Mouse (Mus musculus) hindbrain, embryonic 14.5 days (tissue): ENCODE measurements at regions not wholly inside any gene's neighbourhood (a gene's known extent, or its start where the extent isn't known, plus 50 kb on each side); places are given as distances from the start of the nearest gene placed in this dataset.

Source experiments
- ATAC-seq: fragments of 200-750 bp; cut with Nextera tagmentation; 2 replicates; pipeline ENCODE4 v1.8.0; 2017; ENCODE audit warnings: moderate number of reproducible peaks, mild to moderate bottlenecking, moderate TSS enrichment, moderate library complexity; ENCODE audit not compliant: low FRiP score
- DNase-seq: peaks from one replicate; pipeline ENCODE4 v3.0.0-alpha.2; 2015; ENCODE audit warnings: low spot score
- H3K27ac ChIP-seq: fragments of 300-500 bp; sonication (generic); 2 replicates; pipeline ENCODE4 v1.5.1; 2014; ENCODE audit warnings: mild to moderate bottlenecking, moderate library complexity
- H3K27me3 ChIP-seq: fragments of 300-500 bp; sonication (generic); 2 replicates; pipeline ENCODE4 v1.6.1; 2014; ENCODE audit warnings: mild to moderate bottlenecking, low read length, mixed read lengths; ENCODE audit not compliant: control insufficient read depth, insufficient read depth
- H3K36me3 ChIP-seq: fragments of 300-500 bp; sonication (generic); replicated peaks from 2 replicates; pipeline ENCODE4 v1.6.1; 2014; ENCODE audit not compliant: control insufficient read depth, insufficient read depth
- H3K4me1 ChIP-seq: fragments of 300-500 bp; sonication (generic); replicated peaks from 2 replicates; pipeline ENCODE4 v1.6.1; 2014; ENCODE audit warnings: antibody characterized with exemption, low read length, mixed read lengths; ENCODE audit not compliant: control insufficient read depth, insufficient read depth
- H3K4me2 ChIP-seq: fragments of 300-500 bp; sonication (generic); replicated peaks from 2 replicates; pipeline ENCODE4 v1.6.1; 2014; ENCODE audit warnings: mild to moderate bottlenecking, moderate library complexity
- H3K4me3 ChIP-seq: fragments of 300-500 bp; sonication (generic); replicated peaks from 2 replicates; pipeline ENCODE4 v1.5.1; 2014; ENCODE audit warnings: mild to moderate bottlenecking, low read length
- H3K9ac ChIP-seq: fragments of 300-500 bp; sonication (generic); 2 replicates; pipeline ENCODE4 v1.6.1; 2014
- H3K9me3 ChIP-seq: fragments of 300-500 bp; sonication (generic); 2 replicates; pipeline ENCODE4 v1.6.1; 2016; ENCODE audit warnings: low read length; ENCODE audit not compliant: control insufficient read depth
- WGBS: fragments of 180-500 bp; shearing (Covaris S2); extraction: QIAGEN DNeasy Blood & Tissue Kit; methylation state at CpG from one replicate; pipeline ENCODE4 v1.1.7; 2014; 5-methylcytosine and 5-hydroxymethylcytosine counted together

DNA sequence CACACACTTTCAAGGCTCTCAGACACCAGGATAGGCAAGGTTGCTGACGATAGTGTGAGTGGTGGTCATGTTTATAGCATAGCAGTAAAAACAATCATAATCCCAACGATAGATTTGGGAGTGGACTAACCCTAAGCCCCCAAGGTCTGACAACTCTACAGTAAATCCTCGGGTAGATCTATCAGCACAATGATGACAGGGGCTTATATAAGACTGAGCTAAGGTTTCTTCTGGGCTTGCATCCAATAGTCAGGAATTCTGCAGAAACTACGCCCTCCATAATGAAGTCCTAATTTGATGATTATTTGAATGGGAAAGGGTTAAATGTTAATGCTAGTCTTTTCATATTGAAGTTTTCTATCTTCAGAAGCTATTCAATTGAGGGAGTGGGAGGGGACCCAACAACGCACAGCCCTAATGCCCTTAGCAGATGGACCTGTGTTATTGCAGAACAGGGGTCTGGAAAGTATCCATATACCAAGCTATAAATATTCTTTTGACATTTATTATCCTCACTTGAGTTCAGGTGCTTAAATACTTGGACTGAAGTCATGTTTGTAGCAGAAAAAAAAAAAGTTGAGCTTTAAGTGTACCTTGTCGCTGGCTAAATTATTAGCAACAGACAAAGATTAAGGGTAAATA lies 311.8 kb upstream of the Spag17 start:
- Histone ChIP-seq H3K9ac (no peak overlapping the region), H3K4me3 (no peak overlapping the region), H3K4me2 (no peak overlapping the region), H3K9me3 (no peaks in the 10 kb centered on the region), H3K4me1 (no peaks in the 10 kb centered on the region), H3K36me3 (no peaks in the 10 kb centered on the region), H3K27ac (no peak overlapping the region), H3K27me3 (no peaks in the 10 kb centered on the region)
- no peak for DNase-seq
- WGBS, result 87% methylated on average over 6 of the region's 6 CpGs
- no peak for ATAC-seq

DNA sequence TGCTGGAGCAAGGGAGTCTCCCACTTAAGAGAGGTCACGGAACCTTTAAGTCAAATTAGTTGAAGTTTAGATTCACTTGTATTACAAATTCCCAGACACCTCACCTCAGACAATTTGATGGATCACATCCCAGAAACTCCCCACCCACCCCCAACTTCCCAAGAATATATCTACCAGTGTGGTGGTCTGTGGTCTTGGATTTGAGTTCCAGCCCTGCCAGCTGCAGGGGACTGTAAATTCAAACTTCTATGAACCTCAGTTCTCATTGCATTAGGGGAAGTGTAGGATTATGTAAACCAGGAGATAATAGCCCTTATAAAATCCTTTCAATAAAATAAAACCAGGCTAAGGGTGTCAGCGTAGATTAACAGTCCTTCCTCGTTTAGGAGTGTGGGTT lies 311.2 kb upstream of the Spag17 start:
- Histone ChIP-seq H3K27me3 (no peaks in the 10 kb centered on the region), H3K9me3 (no peaks in the 10 kb centered on the region), H3K4me3 (no peak overlapping the region), H3K9ac (no peak overlapping the region), H3K4me1 (no peaks in the 10 kb centered on the region), H3K4me2 (no peak overlapping the region), H3K36me3 (no peaks in the 10 kb centered on the region), H3K27ac (no peak overlapping the region)
- DNase-seq (no peak), ATAC-seq (no peak)
- 95% methylated on average over 3 of the region's 3 CpGs for WGBS

DNA sequence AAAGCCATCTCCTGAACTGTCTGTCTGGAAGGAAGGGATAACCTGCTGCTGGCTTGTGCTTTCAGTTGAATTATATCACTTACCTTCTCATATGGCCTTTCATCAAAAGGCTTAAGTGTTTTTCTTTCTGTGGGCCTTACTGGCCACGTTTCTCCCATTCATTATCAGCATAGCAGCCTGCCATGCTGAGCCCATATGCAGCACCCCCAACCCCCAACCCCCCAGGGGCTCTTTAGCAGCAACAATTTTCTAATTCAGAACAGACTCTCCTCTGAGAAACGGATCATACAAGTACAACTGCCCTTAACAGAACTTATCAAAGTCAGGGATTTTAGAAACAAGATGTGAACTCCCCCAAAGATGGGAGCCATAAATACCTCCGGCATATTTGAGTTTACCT lies 282.5 kb upstream of the Spag17 start:
- WGBS, result 55% methylated on average over 3 of the region's 3 CpGs
- no peak for ATAC-seq
- no peaks in the 10 kb centered on the region for H3K36me3 ChIP-seq
- no peak overlapping the region for H3K4me3 ChIP-seq
- H3K27me3 ChIP-seq, result no peaks in the 10 kb centered on the region
- no peaks in the 10 kb centered on the region for H3K9me3 ChIP-seq
- no peak overlapping the region for H3K4me2 ChIP-seq
- H3K9ac ChIP-seq, result no peak overlapping the region
- no peak for DNase-seq
- no peaks in the 10 kb centered on the region for H3K4me1 ChIP-seq
- no peak overlapping the region for H3K27ac ChIP-seq

DNA sequence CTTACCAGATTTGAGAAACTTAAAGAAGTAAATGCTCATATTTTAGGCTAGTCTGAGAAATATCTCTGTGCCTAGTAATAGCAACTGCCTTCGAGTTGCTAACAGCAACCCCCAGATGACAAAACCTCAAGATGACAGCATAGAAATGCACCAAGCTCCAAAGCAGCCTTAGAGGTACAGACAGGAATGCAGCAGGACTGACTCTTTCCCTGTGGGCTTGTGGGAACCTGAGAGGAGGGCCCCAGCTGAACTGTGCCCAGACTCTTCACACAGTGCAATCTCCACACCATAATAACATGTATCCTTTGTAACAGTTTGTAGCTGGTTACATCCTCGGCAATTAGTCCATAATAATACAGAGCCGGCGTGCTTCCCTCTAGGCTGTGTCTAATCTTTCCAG lies 252.9 kb upstream of the Spag17 start:
- 84% methylated on average over 4 of the region's 4 CpGs for WGBS
- Histone ChIP-seq H3K9ac (no peak overlapping the region), H3K27ac (no peak overlapping the region), H3K4me1 (no peaks in the 10 kb centered on the region), H3K36me3 (no peaks in the 10 kb centered on the region), H3K27me3 (no peaks in the 10 kb centered on the region), H3K4me3 (no peak overlapping the region), H3K9me3 (no peaks in the 10 kb centered on the region), H3K4me2 (no peak overlapping the region)
- ATAC-seq (no peak), DNase-seq (no peak)

DNA sequence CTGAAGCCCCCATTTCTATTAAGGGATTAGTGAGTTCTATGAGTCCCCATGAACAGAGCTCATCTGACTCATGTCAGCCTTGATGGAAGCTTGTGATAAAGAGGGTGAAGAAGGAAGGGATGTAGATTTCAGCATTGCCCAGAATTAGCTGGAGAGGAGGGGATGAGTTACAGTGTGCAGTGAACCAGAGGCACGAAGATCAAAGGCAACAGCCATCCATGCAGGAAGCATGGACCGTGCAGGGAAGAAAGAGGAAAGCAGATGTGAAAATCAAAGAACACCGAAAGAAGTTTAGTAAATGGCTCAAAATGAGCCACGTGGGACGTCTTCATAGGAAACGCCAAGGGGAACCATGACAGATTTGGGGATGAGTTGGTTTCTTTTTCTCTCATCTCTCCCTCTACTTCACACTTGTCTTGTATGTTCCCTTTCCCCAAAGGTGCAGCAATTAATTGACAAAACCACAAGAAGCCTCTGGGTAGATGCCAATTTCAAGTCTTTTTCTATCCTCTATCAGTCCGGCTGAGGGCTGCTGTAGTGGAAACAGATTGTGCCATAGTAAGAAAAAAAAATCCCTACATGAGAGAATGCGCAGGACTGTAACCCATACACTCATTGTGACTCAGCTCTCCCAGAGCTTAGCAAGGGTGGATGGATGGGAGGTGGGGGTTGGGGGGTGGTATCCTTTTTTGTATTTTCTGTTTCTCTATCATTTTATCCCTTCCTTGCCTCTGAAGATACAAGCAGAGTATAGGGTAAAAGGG lies 243.7 kb upstream of the Spag17 start:
- Histone ChIP-seq H3K9me3 (no peaks in the 10 kb centered on the region), H3K27ac (no peak overlapping the region), H3K36me3 (no peaks in the 10 kb centered on the region), H3K27me3 (no peaks in the 10 kb centered on the region), H3K4me1 (no peaks in the 10 kb centered on the region), H3K9ac (no peak overlapping the region), H3K4me3 (no peak overlapping the region), H3K4me2 (no peak overlapping the region)
- ATAC-seq (no peak), DNase-seq (no peak)
- WGBS, result 69% methylated on average over 8 of the region's 8 CpGs

DNA sequence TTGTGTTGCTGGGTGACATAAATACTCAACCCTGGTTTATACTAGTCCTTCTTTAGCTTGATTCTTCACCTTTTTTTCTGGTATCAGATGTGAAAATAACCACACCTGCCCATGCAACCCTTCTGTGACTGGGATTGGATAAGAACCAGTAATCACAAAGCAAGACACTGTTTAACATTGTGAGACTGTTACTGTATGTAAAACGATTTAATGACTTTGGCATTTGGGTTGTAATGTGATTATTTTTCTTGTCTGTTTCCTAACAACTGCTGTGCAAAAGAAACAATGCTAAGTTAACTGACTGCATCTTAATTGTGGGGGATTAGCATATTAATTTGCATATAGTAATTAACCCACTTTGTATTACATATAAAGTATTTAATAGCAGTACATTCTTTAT lies 240.3 kb upstream of the Spag17 start:
- WGBS, result 50% methylated on average over 1 of the region's 1 CpGs

DNA sequence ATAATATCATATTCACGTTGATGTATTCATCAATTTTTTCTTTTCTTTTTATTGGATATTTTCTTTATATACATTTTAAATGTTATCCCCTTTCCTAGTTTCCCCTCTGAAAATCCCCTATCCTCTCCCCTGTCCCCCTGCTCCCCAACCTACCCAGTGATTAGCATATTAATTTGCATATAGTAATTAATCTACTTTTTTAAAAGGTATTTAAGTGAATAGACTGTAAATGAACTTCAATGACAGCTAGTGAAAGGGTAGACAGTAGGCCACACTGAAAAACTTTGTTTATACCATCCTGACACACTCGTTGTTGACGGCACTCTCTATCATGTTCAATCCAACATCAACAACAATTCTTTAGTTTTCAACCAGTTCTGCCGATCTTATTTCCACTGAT lies 239.9 kb upstream of the Spag17 start:
- Histone ChIP-seq H3K27me3 (no peaks in the 10 kb centered on the region), H3K9me3 (no peaks in the 10 kb centered on the region), H3K4me2 (no peak overlapping the region), H3K36me3 (no peaks in the 10 kb centered on the region), H3K27ac (no peak overlapping the region), H3K9ac (no peak overlapping the region), H3K4me1 (no peaks in the 10 kb centered on the region), H3K4me3 (no peak overlapping the region)
- DNase-seq (no peak), ATAC-seq (peak; percentile 64; the same call in 1 of the 2 replicates)
- WGBS, result 60% methylated on average over 4 of the region's 4 CpGs

More for the DNA sequence above, 240.3 kb upstream of the Spag17 start:
- ATAC-seq (no peak), DNase-seq (peak; percentile 29)
- H3K27ac ChIP-seq, result no peak overlapping the region
- no peaks in the 10 kb centered on the region for H3K9me3 ChIP-seq
- H3K4me3 ChIP-seq, result no peak overlapping the region
- no peak overlapping the region for H3K4me2 ChIP-seq
- no peak overlapping the region for H3K9ac ChIP-seq
- no peaks in the 10 kb centered on the region for H3K4me1 ChIP-seq
- no peaks in the 10 kb centered on the region for H3K36me3 ChIP-seq
- H3K27me3 ChIP-seq, result no peaks in the 10 kb centered on the region

DNA sequence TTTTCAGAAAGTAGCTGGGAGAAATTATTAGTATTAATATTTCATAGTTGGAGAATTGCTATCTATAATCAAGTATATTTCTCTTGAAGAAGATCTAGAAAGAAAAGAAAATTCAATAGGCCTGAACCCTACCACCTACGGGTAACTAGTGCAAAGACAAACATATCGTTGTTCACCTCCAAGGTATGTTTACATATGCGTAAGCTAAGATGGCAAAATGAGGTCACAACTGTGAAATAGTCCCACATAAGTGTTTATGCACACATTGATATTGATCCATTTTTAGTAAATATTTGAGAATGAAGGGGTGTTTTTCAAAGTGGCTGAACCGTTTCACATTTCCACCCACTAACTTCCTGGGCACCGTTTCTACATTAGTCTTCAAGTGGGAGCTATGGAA lies 227.6 kb upstream of the Spag17 start:
- Histone ChIP-seq H3K4me1 (no peaks in the 10 kb centered on the region), H3K36me3 (no peaks in the 10 kb centered on the region), H3K9me3 (no peaks in the 10 kb centered on the region), H3K27ac (no peak overlapping the region), H3K4me3 (no peak overlapping the region), H3K9ac (no peak overlapping the region), H3K27me3 (no peaks in the 10 kb centered on the region), H3K4me2 (no peak overlapping the region)
- DNase-seq, result no peak
- no peak for ATAC-seq
- 93% methylated on average over 5 of the region's 5 CpGs for WGBS

DNA sequence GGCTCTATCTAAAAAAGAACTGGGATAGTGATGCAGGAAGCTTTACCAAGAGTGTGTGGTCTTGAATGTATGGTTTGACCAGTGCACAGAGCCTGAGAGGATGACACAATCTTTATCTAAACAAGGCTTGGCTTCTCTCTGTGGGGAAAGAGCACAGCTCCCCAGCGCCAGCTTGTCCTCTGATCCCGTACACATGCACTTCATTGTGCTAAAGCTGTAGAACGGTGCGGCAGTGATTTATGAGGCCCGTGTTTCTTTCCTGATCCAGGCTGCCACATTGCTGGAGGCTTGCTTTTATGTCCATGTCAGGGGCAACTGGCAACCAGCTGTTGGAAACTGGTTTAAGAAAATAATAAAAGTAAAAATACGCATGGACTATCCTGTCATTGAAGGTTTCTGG lies 221.4 kb upstream of the Spag17 start:
- ATAC-seq, result no peak
- H3K36me3 ChIP-seq, result no peaks in the 10 kb centered on the region

More for the DNA sequence above, 221.4 kb upstream of the Spag17 start:
- no peak for DNase-seq
- no peaks in the 10 kb centered on the region for H3K9me3 ChIP-seq
- H3K4me1 ChIP-seq, result no peaks in the 10 kb centered on the region
- H3K9ac ChIP-seq, result no peak overlapping the region
- 70% methylated on average over 6 of the region's 6 CpGs for WGBS
- no peak overlapping the region for H3K4me2 ChIP-seq
- no peak overlapping the region for H3K27ac ChIP-seq
- no peaks in the 10 kb centered on the region for H3K27me3 ChIP-seq
- no peak overlapping the region for H3K4me3 ChIP-seq
